Mouse (Mus musculus): ENCODE data around the gene Tfcp2. TPM values are rescaled to one million over a fixed set of nuclear protein-coding genes. Genes with fewer than 3 reads are reported as not detected.

Gene Tfcp2
- total and polyA plus RNA-seq, 2 experiments from 2014 or later: 11.0 to 11.2 TPM

DNA sequence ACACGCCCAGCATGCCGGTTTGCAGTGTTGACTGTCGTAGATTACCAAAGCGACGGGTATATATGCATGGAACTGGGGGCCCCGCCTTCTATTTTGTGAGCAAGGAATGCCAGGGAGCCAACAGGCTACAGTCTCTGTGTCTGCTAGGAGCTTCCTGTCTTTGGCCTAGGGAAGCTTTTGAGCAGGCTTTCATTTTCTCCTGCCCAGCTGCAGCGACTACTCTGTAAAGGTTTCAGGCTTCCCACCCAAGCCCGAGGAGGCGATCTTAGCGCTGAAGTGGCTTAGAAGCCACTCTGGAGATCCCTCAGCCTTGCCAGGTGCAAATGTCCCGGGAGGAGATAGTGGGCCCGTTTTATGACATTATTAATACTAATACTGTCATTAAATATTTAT, 47.1 kb upstream of the Tfcp2 start:
- H3K27me3 ChIP-seq (ENCODE audit: control insufficient read depth, insufficient read depth, low read length): no peaks in the 10 kb centered on the region
- peak; percentile 45; the same call in 1 of the 2 replicates for ATAC-seq (ENCODE audit: insufficient read depth, low read depth)

DNA sequence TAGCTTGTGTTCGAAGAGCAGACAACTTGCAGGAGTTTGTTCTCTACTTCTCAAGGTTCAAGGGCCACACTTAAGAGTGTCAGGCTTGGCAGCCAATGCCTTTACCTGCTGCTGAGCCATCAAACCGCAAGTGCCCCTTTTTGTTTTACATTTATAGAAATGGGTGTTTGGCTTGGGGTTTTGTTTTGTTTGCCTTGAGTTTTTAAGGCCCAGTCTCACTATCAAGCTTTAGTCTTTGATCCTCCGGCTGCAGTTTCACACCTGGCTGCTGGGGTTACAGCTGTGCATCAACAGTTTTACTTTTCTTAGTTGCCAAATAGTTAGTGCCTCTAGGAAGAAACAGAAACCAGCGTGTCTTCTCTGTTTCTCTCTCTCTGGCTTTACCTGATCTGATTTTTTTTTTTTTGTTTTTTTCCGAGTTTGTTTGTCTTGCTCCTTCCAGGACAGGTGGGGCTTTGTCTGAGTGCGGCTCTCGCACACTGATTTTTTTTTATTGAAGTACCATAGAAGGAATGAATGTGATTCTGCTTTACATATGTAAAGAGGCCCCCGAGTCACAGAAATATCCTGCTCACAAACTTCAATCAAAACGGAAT, 46.6 kb upstream of the Tfcp2 start:
- H3K27me3 ChIP-seq (ENCODE audit: control insufficient read depth, insufficient read depth, low read length): no peaks in the 10 kb centered on the region

More for the DNA sequence above, 47.1 kb upstream of the Tfcp2 start:
- peak overlapping the region; percentile 98 for H3K9ac ChIP-seq (replicated peaks; ENCODE audit: low read depth, low read length)
- peak overlapping the region; percentile 89 for H3K4me2 ChIP-seq (ENCODE audit: low read depth, low read length)
- peak overlapping the region; percentile 91 for H3K27ac ChIP-seq (ENCODE audit: low read depth)
- H3K9me3 ChIP-seq (replicated peaks; ENCODE audit: control insufficient read depth, low read length): no peaks in the 10 kb centered on the region
- peak overlapping the region; percentile 99 for H3K4me3 ChIP-seq (ENCODE audit: low read depth, low read length)
- H3K4me1 ChIP-seq (ENCODE audit: control insufficient read depth, insufficient read depth): peaks cover 9% of the 10 kb centered on the region
- no peak for TF ChIP-seq EP300 (IDR thresholded peaks at IDR 0.05; ENCODE audit: low read depth)
- H3K36me3 ChIP-seq (replicated peaks; ENCODE audit: control insufficient read depth, insufficient read depth, low read length): no peaks in the 10 kb centered on the region
- peak; percentile 77 for DNase-seq (ENCODE audit: low spot score)
- WGBS: under 1% methylated on average over 12 of the region's 12 CpGs

DNA sequence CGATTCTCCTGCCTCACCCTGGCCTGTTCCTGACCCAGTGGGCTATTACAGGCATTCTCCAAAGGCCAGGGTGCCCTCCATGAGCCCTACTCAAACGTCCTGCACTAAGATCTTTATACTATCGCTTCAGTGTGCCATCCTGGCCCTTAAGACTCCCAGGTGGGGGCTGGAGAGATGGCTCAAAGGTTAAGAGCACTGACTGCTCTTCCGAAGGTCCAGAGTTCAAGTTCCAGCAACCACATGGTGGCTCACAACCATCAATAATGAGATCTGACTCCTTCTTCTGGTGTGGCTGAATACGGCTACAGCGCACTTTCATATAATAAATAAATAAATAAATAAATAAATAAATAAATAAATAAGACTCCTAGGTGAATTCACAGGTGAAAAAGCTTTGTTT, 41.0 kb upstream of the Tfcp2 start:
- 79% methylated on average over 6 of the region's 6 CpGs for WGBS
- H3K27ac ChIP-seq (ENCODE audit: low read depth): no peak overlapping the region
- DNase-seq (ENCODE audit: low spot score) (no peak), ATAC-seq (ENCODE audit: insufficient read depth, low read depth) (no peak)
- no peaks in the 10 kb centered on the region for H3K9me3 ChIP-seq (replicated peaks; ENCODE audit: control insufficient read depth, low read length)
- no peak overlapping the region for H3K4me3 ChIP-seq (ENCODE audit: low read depth, low read length)
- peaks cover 16% of the 10 kb centered on the region; the same call in 1 of the 2 replicates for H3K36me3 ChIP-seq (replicated peaks; ENCODE audit: control insufficient read depth, insufficient read depth, low read length)
- no peak overlapping the region for H3K9ac ChIP-seq (replicated peaks; ENCODE audit: low read depth, low read length)
- TF ChIP-seq CTCF (IDR thresholded peaks at IDR 0.05; ENCODE audit: low read depth) (no peak), EP300 (IDR thresholded peaks at IDR 0.05; ENCODE audit: low read depth) (no peak)
- no peaks in the 10 kb centered on the region for H3K4me1 ChIP-seq (ENCODE audit: control insufficient read depth, insufficient read depth)
- no peak overlapping the region for H3K4me2 ChIP-seq (ENCODE audit: low read depth, low read length)
- no peaks in the 10 kb centered on the region for H3K27me3 ChIP-seq (ENCODE audit: control insufficient read depth, insufficient read depth, low read length)

More for the DNA sequence above, 46.6 kb upstream of the Tfcp2 start:
- Histone ChIP-seq H3K9me3 (replicated peaks; ENCODE audit: control insufficient read depth, low read length) (no peaks in the 10 kb centered on the region), H3K4me1 (ENCODE audit: control insufficient read depth, insufficient read depth) (peaks cover 9% of the 10 kb centered on the region), H3K9ac (replicated peaks; ENCODE audit: low read depth, low read length) (peak overlapping the region; percentile 98; the same call in 1 of the 2 replicates), H3K36me3 (replicated peaks; ENCODE audit: control insufficient read depth, insufficient read depth, low read length) (no peaks in the 10 kb centered on the region), H3K4me2 (ENCODE audit: low read depth, low read length) (peak overlapping the region; percentile 89), H3K4me3 (ENCODE audit: low read depth, low read length) (peak overlapping the region; percentile 99), H3K27ac (ENCODE audit: low read depth) (peak overlapping the region; percentile 91)
- WGBS: 31% methylated on average over 9 of the region's 9 CpGs
- ATAC-seq (ENCODE audit: insufficient read depth, low read depth) (no peak), DNase-seq (ENCODE audit: low spot score) (no peak)
- no peak for TF ChIP-seq EP300 (IDR thresholded peaks at IDR 0.05; ENCODE audit: low read depth)
- TF ChIP-seq CTCF (IDR thresholded peaks at IDR 0.05; ENCODE audit: low read depth): no peak

DNA sequence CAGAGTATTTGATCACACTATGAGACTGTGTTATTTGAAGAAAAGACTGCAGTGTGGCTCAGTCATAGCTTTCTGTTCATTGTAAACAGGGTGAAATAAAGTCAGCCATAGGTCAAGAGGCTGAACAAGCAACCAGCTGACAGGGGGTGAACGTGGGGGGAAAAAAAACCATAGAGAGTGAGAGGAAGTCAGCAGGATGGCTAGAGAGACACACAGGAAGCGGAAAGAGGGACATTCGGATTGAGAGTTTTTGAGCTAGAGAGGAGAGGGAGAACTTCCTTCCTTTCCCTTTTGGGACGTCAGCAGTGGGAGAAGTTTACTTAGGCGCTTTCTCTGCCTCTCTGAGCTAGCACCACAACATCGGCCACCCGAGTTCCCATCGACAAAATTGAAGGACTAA, 38.6 kb upstream of the Tfcp2 start:
- Histone ChIP-seq H3K9me3 (replicated peaks; ENCODE audit: control insufficient read depth, low read length) (no peaks in the 10 kb centered on the region), H3K9ac (replicated peaks; ENCODE audit: low read depth, low read length) (no peak overlapping the region), H3K4me1 (ENCODE audit: control insufficient read depth, insufficient read depth) (no peaks in the 10 kb centered on the region), H3K36me3 (replicated peaks; ENCODE audit: control insufficient read depth, insufficient read depth, low read length) (peaks cover 39% of the 10 kb centered on the region), H3K4me3 (ENCODE audit: low read depth, low read length) (no peak overlapping the region), H3K27me3 (ENCODE audit: control insufficient read depth, insufficient read depth, low read length) (no peaks in the 10 kb centered on the region), H3K4me2 (ENCODE audit: low read depth, low read length) (no peak overlapping the region), H3K27ac (ENCODE audit: low read depth) (no peak overlapping the region)
- TF ChIP-seq CTCF (IDR thresholded peaks at IDR 0.05; ENCODE audit: low read depth) (no peak), EP300 (IDR thresholded peaks at IDR 0.05; ENCODE audit: low read depth) (no peak)
- WGBS: 67% methylated on average over 8 of the region's 8 CpGs
- DNase-seq (ENCODE audit: low spot score) (no peak), ATAC-seq (ENCODE audit: insufficient read depth, low read depth) (no peak)

DNA sequence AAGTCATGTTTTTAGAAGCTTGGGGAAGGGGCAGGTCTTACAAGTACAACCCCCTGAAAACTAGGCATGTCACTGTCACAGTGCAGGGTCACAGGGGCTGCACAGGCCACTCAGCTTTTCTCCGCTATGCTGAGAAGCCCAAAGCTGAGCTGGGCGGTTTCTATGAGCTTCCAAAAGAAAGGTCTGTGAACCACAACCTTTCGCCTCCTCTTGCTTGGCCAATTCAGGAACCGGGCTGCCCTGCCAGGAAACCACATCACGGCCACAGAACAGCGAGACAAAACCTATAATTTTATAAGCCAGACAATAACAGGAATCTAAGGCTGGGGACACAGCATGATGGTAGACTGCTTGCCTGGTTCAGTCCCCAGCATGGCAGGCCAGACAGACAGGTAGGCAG, 36.5 kb upstream of the Tfcp2 start:
- Histone ChIP-seq H3K27me3 (ENCODE audit: control insufficient read depth, insufficient read depth, low read length) (no peaks in the 10 kb centered on the region), H3K4me2 (ENCODE audit: low read depth, low read length) (no peak overlapping the region), H3K9me3 (replicated peaks; ENCODE audit: control insufficient read depth, low read length) (no peaks in the 10 kb centered on the region), H3K36me3 (replicated peaks; ENCODE audit: control insufficient read depth, insufficient read depth, low read length) (peaks cover 41% of the 10 kb centered on the region), H3K4me3 (ENCODE audit: low read depth, low read length) (no peak overlapping the region), H3K9ac (replicated peaks; ENCODE audit: low read depth, low read length) (no peak overlapping the region), H3K4me1 (ENCODE audit: control insufficient read depth, insufficient read depth) (no peaks in the 10 kb centered on the region), H3K27ac (ENCODE audit: low read depth) (no peak overlapping the region)
- DNase-seq (ENCODE audit: low spot score): no peak
- TF ChIP-seq CTCF (IDR thresholded peaks at IDR 0.05; ENCODE audit: low read depth) (no peak), EP300 (IDR thresholded peaks at IDR 0.05; ENCODE audit: low read depth) (no peak)
- 80% methylated on average over 6 of the region's 6 CpGs for WGBS
- no peak for ATAC-seq (ENCODE audit: insufficient read depth, low read depth)

DNA sequence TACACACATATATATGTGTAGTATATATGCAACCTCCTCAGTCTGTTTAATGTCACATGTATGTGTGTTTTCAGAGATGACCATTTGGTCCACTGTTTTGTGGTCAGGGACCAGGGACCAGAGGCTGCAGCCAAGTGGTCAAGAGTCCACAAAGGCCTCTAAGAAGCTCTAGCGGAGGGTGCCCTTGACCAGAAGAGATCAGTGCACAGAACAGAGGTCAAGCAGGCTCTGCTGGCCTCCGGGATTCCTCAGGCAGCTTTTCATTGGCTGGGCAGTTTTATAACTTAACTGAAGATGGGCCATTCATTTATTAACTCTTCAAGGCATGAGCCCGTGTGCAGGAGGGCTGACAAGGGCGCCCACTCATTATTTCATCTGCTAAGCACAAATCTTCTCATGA, 35.4 kb upstream of the Tfcp2 start:
- H3K27ac ChIP-seq (ENCODE audit: low read depth): no peak overlapping the region
- H3K9ac ChIP-seq (replicated peaks; ENCODE audit: low read depth, low read length): no peak overlapping the region
- ATAC-seq (ENCODE audit: insufficient read depth, low read depth) (no peak), DNase-seq (ENCODE audit: low spot score) (no peak)
- no peak overlapping the region for H3K4me3 ChIP-seq (ENCODE audit: low read depth, low read length)
- H3K27me3 ChIP-seq (ENCODE audit: control insufficient read depth, insufficient read depth, low read length): no peaks in the 10 kb centered on the region
- no peak overlapping the region for H3K4me2 ChIP-seq (ENCODE audit: low read depth, low read length)
- H3K36me3 ChIP-seq (replicated peaks; ENCODE audit: control insufficient read depth, insufficient read depth, low read length): peaks cover 46% of the 10 kb centered on the region
- no peaks in the 10 kb centered on the region for H3K9me3 ChIP-seq (replicated peaks; ENCODE audit: control insufficient read depth, low read length)
- TF ChIP-seq EP300 (IDR thresholded peaks at IDR 0.05; ENCODE audit: low read depth) (no peak), CTCF (IDR thresholded peaks at IDR 0.05; ENCODE audit: low read depth) (no peak)
- WGBS: 81% methylated on average over 4 of the region's 4 CpGs
- H3K4me1 ChIP-seq (ENCODE audit: control insufficient read depth, insufficient read depth): no peaks in the 10 kb centered on the region

All from heart, postnatal 0 days (tissue).